Mouse (Mus musculus) testis, postnatal 10 days (tissue): Measurements from ENCODE around the gene Mdc1.
A peak's percentile ranks its signal among the peaks of the same experiment; 100 is the strongest.

Source experiments
- DNase-seq: peaks from one replicate; pipeline ENCODE4 v3.0.0; 2021; ENCODE audit warnings: low spot score

The Mdc1 gene

GRCm38 (mm10) chr17:35859371-35859770, 18.1 kb downstream of the Mdc1 start:
- no peak for DNase-seq

- no peak for DNase-seq
Observed at GRCm38 (mm10) chr17:35859835-35860234, 18.5 kb downstream of the Mdc1 start.

- no peak for DNase-seq
Observed at GRCm38 (mm10) chr17:35860831-35861197, 19.5 kb downstream of the Mdc1 start.

GRCm38 (mm10) chr17:35861198-35861857, 20.0 kb downstream of the Mdc1 start, which contains the start of gene Nrm:
TSS of gene Nrm (plus strand) at chr17:35861318.
- DNase-seq, result peak; percentile 92

GRCm38 (mm10) chr17:35864832-35865353, 23.6 kb downstream of the Mdc1 start:
- no peak for DNase-seq

GRCm38 (mm10) chr17:35865481-35866280, 24.4 kb downstream of the Mdc1 start, which contains the start of gene Ppp1r18:
TSS of gene Ppp1r18 (plus strand) at chr17:35865593.
- DNase-seq, result peak; percentile 88

GRCm38 (mm10) chr17:35866281-35866831, 25.0 kb downstream of the Mdc1 start:
- peak; percentile 84 for DNase-seq

GRCm38 (mm10) chr17:35866911-35867890, 25.9 kb downstream of the Mdc1 start:
- DNase-seq, result peak; percentile 58

GRCm38 (mm10) chr17:35868165-35868820, 27.0 kb downstream of the Mdc1 start:
- DNase-seq, result no peak

- DNase-seq, result no peak
Observed at GRCm38 (mm10) chr17:35868961-35869345, 27.6 kb downstream of the Mdc1 start.

- peak; percentile 65 for DNase-seq
Observed at GRCm38 (mm10) chr17:35869346-35870067, 28.2 kb downstream of the Mdc1 start.

GRCm38 (mm10) chr17:35870151-35870883, 29.0 kb downstream of the Mdc1 start:
- DNase-seq, result no peak

GRCm38 (mm10) chr17:35870884-35871696, 29.8 kb downstream of the Mdc1 start:
- peak; percentile 72 for DNase-seq

- DNase-seq, result peak; percentile 96
Observed at GRCm38 (mm10) chr17:35873774-35874519, 32.6 kb downstream of the Mdc1 start.

GRCm38 (mm10) chr17:35874721-35875120, 33.4 kb downstream of the Mdc1 start:
- DNase-seq, result no peak

GRCm38 (mm10) chr17:35879245-35880057, 38.1 kb downstream of the Mdc1 start, which contains the start of gene Dhx16:
TSS of gene Dhx16 (plus strand) at chr17:35879819.
- peak; percentile 98 for DNase-seq

- no peak for DNase-seq
Observed at GRCm38 (mm10) chr17:35882924-35883323, 41.6 kb downstream of the Mdc1 start.
